Mouse (Mus musculus) intestine, embryonic 14.5 days (tissue): ENCODE measurements around the gene St6galnac3. TPM values are rescaled to one million over a fixed set of nuclear protein-coding genes. Genes with fewer than 3 reads are reported as not detected.

Experiments
- ATAC-seq: fragments of 200-750 bp; cut with Nextera tagmentation; replicated peaks from 2 replicates; pipeline ENCODE4 v1.8.0; 2017; ENCODE audit warnings: low read depth, moderate number of reproducible peaks, moderate TSS enrichment, moderate library complexity; ENCODE audit not compliant: low FRiP score, low TSS enrichment
- DNase-seq: peaks from one replicate; pipeline ENCODE4 v3.0.0-alpha.2; 2018; ENCODE audit warnings: low spot score
- H3K27ac ChIP-seq: fragments of 300-500 bp; sonication (generic); 2 replicates; pipeline ENCODE4 v1.5.1; 2014; ENCODE audit warnings: low read depth, mild to moderate bottlenecking, control low read depth
- H3K27me3 ChIP-seq: fragments of 300-500 bp; sonication (generic); replicated peaks from 2 replicates; pipeline ENCODE4 v1.6.1; 2014; ENCODE audit warnings: low read length, control low read depth; ENCODE audit not compliant: control insufficient read depth, insufficient read depth
- H3K36me3 ChIP-seq: fragments of 300-500 bp; sonication (generic); 2 replicates; pipeline ENCODE4 v1.6.1; 2014; ENCODE audit warnings: low read length, control low read depth; ENCODE audit not compliant: control insufficient read depth, insufficient read depth
- H3K4me1 ChIP-seq: fragments of 300-500 bp; sonication (generic); replicated peaks from 2 replicates; pipeline ENCODE4 v1.6.1; 2014; ENCODE audit warnings: low read length, control low read depth, mixed read lengths; ENCODE audit not compliant: control insufficient read depth, insufficient read depth
- H3K4me2 ChIP-seq: fragments of 300-500 bp; sonication (generic); 2 replicates; pipeline ENCODE4 v1.6.1; 2014; ENCODE audit warnings: low read length
- H3K4me3 ChIP-seq: fragments of 300-500 bp; sonication (generic); 2 replicates; pipeline ENCODE4 v1.5.1; 2014; ENCODE audit warnings: low read depth, low read length, control low read depth, mixed read lengths
- H3K9ac ChIP-seq: fragments of 300-500 bp; sonication (generic); 2 replicates; pipeline ENCODE4 v1.6.1; 2014; ENCODE audit warnings: mild to moderate bottlenecking, low read length
- H3K9me3 ChIP-seq: fragments of 300-500 bp; sonication (generic); 2 replicates; pipeline ENCODE4 v1.6.1; 2016; ENCODE audit warnings: low read length, control low read depth; ENCODE audit not compliant: control insufficient read depth
- WGBS: fragments of 180-500 bp; shearing (Covaris S2); extraction: QIAGEN DNeasy Blood & Tissue Kit; methylation state at CpG from one replicate; pipeline ENCODE4 v1.1.7; 2014; 5-methylcytosine and 5-hydroxymethylcytosine counted together
- polyA plus RNA-seq: library from polyadenylated mRNA; unstranded; fragments of >200 nt; fragmentation: Nextera tagmentation; extraction: Ambion mirVana; gene quantifications from 2 replicates; pipeline ENCODE4 v1.2.1, GENCODE M21; 2014

St6galnac3 gene
- polyA plus RNA-seq, 1 experiment from 2014 or later = 45.5 TPM

GRCm38 (mm10) chr3:153674359-153674758 is 50.6 kb downstream of the St6galnac3 start:
- no peaks in the 10 kb centered on the region; the same call in 1 of the 2 replicates for H3K4me1 ChIP-seq
- H3K36me3 ChIP-seq = no peaks in the 10 kb centered on the region
- H3K4me3 ChIP-seq = no peak overlapping the region
- H3K27ac ChIP-seq = no peak overlapping the region
- H3K27me3 ChIP-seq = no peaks in the 10 kb centered on the region
- no peak overlapping the region for H3K9ac ChIP-seq
- ATAC-seq (no peak), DNase-seq (no peak)
- no peaks in the 10 kb centered on the region for H3K9me3 ChIP-seq
- no peak overlapping the region for H3K4me2 ChIP-seq
- WGBS = 86% methylated on average over 8 of the region's 8 CpGs

DNA sequence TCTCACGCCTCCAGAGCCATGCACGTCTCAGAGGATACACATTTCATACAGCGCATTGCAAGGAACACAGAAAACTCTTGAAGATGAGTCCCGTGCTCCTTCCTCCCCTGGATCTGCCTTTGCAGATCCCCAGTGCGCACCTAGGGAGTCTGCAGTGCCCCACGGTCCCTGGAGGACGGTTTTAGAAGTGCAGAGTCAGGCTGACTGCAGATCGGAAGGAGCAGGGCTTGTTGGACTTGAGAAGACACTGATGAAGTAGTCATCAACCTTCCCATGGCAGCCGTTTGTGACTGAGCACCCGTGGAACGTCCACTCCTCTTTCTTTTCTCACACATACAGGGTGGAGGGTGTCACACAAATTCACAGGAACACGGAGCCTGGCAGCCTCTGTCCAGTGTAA is 51.5 kb downstream of the St6galnac3 start:
- ATAC-seq = no peak
- 81% methylated on average over 12 of the region's 12 CpGs for whole genome bisulfite sequencing
- no peaks in the 10 kb centered on the region for H3K36me3 ChIP-seq
- DNase-seq = no peak
- H3K27ac ChIP-seq = no peak overlapping the region
- no peaks in the 10 kb centered on the region for H3K27me3 ChIP-seq
- no peak overlapping the region for H3K4me3 ChIP-seq
- no peak overlapping the region for H3K9ac ChIP-seq
- H3K4me2 ChIP-seq = no peak overlapping the region
- peaks cover 9% of the 10 kb centered on the region for H3K4me1 ChIP-seq
- H3K9me3 ChIP-seq = no peaks in the 10 kb centered on the region

DNA sequence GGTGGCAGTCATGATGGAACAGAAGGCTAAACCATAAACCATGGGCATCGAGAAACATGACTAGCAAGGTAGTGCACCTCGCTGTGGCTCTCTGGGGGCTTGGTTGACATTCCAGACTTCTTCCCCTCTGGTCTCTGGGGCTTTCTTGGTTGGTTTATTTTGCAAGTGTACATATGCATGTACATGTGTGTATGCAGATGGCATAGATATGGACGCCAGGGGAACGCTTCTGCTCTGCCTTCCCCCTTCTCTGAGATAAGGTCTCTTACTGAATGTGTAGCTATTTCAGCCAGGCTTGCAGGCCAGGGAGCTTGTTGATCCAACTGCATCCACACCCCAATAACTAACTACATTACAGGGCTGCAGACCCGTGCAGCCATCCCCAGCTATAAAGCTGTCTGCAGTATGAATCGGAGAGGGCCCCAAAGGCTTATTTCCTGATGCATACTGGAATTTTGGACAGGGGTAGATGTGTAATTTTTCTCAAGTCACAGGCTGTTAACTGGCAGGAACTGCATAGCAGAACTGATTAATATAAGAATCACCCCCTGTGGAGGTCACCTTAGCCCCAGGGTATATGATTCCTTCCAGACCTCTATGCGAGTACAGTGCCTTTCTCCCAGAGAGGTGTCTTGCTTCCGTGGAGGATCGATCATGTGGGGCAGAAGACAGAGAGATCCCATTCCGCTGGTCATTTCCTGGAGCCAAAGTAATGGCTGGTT is 53.9 kb downstream of the St6galnac3 start:
- WGBS = 79% methylated on average over 10 of the region's 10 CpGs
- H3K4me1 ChIP-seq = peaks cover 9% of the 10 kb centered on the region
- H3K4me3 ChIP-seq = no peak overlapping the region
- no peaks in the 10 kb centered on the region for H3K9me3 ChIP-seq
- H3K27ac ChIP-seq = no peak overlapping the region
- no peak overlapping the region for H3K4me2 ChIP-seq
- DNase-seq (no peak), ATAC-seq (no peak)
- H3K9ac ChIP-seq = no peak overlapping the region
- H3K36me3 ChIP-seq = no peaks in the 10 kb centered on the region
- H3K27me3 ChIP-seq = no peaks in the 10 kb centered on the region

GRCm38 (mm10) chr3:153669737-153670435 is 55.1 kb downstream of the St6galnac3 start:
- peaks cover 9% of the 10 kb centered on the region for H3K4me1 ChIP-seq
- WGBS = 68% methylated on average over 13 of the region's 13 CpGs
- H3K4me2 ChIP-seq = no peak overlapping the region
- ATAC-seq (no peak), DNase-seq (no peak)
- no peaks in the 10 kb centered on the region for H3K9me3 ChIP-seq
- H3K27ac ChIP-seq = no peak overlapping the region
- H3K4me3 ChIP-seq = no peak overlapping the region
- no peaks in the 10 kb centered on the region for H3K36me3 ChIP-seq
- no peak overlapping the region for H3K9ac ChIP-seq
- H3K27me3 ChIP-seq = no peaks in the 10 kb centered on the region

- H3K27me3 ChIP-seq = no peaks in the 10 kb centered on the region
- WGBS = 66% methylated on average over 8 of the region's 8 CpGs
- no peak overlapping the region for H3K4me2 ChIP-seq
- no peak for ATAC-seq
- no peaks in the 10 kb centered on the region for H3K36me3 ChIP-seq
- H3K9ac ChIP-seq = no peak overlapping the region
- peaks cover 9% of the 10 kb centered on the region for H3K4me1 ChIP-seq
- no peaks in the 10 kb centered on the region for H3K9me3 ChIP-seq
- H3K4me3 ChIP-seq = no peak overlapping the region
- no peak for DNase-seq
- no peak overlapping the region for H3K27ac ChIP-seq
Observed at GRCm38 (mm10) chr3:153669329-153669728, 55.6 kb downstream of the St6galnac3 start.

DNA sequence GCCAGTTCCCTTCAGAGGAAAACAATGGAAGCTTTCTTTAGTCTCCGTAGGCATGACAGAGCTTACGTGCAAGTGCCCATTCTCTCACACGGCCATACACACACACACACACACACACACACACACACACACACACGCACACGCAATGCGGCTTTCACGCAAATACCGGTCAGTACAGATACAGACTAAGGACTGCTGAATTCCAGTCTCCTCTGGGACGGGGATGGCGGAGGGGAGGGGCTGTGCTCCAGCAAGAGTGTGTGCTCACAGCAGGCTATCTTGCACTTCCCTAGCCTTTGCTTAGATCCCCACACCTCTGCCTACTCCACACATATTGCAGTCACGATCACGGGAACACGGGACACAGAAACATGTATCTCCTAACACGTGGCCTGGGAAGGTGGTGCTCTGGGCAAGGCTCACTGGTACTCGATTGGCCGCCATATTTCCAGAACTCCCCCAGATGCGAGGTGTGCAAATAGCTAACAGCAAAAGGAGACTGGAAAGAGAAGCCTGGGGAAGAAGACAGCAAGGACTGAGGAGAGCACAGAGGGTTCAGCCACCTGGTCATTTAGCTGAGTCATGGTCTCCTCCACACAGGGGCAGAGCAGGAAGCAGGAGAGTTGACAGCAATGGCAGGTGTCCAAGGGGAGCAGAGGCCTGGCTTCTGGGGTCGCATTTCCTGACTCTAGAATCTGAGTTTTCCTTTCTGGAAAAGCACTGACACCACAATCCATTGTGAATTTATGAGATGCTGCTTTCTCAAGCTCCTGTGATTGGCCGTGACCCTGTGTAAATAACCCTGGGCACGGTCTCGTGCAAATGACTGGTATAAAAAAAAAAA is 56.3 kb downstream of the St6galnac3 start:
- 76% methylated on average over 21 of the region's 21 CpGs for WGBS
- Histone ChIP-seq H3K27me3 (no peaks in the 10 kb centered on the region), H3K4me1 (peaks cover 13% of the 10 kb centered on the region), H3K9me3 (no peaks in the 10 kb centered on the region), H3K27ac (no peak overlapping the region), H3K9ac (no peak overlapping the region), H3K36me3 (no peaks in the 10 kb centered on the region), H3K4me2 (no peak overlapping the region), H3K4me3 (no peak overlapping the region)
- ATAC-seq = no peak
- DNase-seq = no peak

DNA sequence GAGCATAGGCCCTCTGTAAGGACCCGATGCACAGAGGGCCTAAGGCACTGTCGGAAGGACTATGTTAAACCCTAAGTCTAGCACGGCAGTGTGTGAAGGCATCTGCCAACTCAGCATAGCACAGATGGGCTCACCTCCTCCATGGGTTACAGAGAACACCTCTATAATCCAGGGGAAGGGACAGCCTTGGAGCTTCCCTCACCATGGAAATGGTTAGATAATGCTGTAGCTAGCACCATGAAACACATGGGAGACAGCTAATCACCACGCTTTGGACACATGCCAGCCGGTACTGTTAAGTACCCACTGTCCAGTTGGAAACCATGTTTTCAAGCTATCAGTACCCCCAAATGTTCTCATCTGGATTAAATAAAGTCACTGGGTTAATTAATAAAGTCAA is 60.3 kb downstream of the St6galnac3 start:
- H3K27me3 ChIP-seq = no peaks in the 10 kb centered on the region
- 91% methylated on average over 5 of the region's 5 CpGs for WGBS
- H3K4me3 ChIP-seq = no peak overlapping the region
- H3K9ac ChIP-seq = no peak overlapping the region
- no peaks in the 10 kb centered on the region for H3K36me3 ChIP-seq
- no peaks in the 10 kb centered on the region for H3K9me3 ChIP-seq
- ATAC-seq (no peak), DNase-seq (no peak)
- no peak overlapping the region for H3K27ac ChIP-seq
- peaks cover 25% of the 10 kb centered on the region for H3K4me1 ChIP-seq
- no peak overlapping the region for H3K4me2 ChIP-seq

GRCm38 (mm10) chr3:153663841-153664427 is 61.0 kb downstream of the St6galnac3 start:
- Histone ChIP-seq H3K27me3 (no peaks in the 10 kb centered on the region), H3K27ac (no peak overlapping the region), H3K4me3 (no peak overlapping the region), H3K36me3 (no peaks in the 10 kb centered on the region), H3K4me2 (no peak overlapping the region), H3K4me1 (peaks cover 21% of the 10 kb centered on the region), H3K9me3 (no peaks in the 10 kb centered on the region), H3K9ac (no peak overlapping the region)
- ATAC-seq = no peak
- 48% methylated on average over 10 of the region's 10 CpGs for WGBS
- no peak for DNase-seq
